Mouse (Mus musculus) liver, embryonic 14.5 days (tissue): ENCODE measurements around the gene Gbp2b. TPM values are rescaled to one million over a fixed set of nuclear protein-coding genes. Genes with fewer than 3 reads are reported as not detected.
"Not testable (repeated sequence)": the region's sequence is repeated elsewhere in the genome, so short reads cannot be mapped to it uniquely, and the experiment has no call there.

Experiments used
- ATAC-seq: fragments of 200-750 bp; cut with Nextera tagmentation; 2 replicates; pipeline ENCODE4 v1.8.0; 2017; ENCODE audit warnings: moderate number of reproducible peaks, mild to moderate bottlenecking, moderate library complexity; ENCODE audit not compliant: insufficient read depth
- DNase-seq, 3 experiments: peaks; one replicate each; pipeline ENCODE4 v3.0.0-alpha.2; 2012 to 2013; ENCODE audit warnings: low read depth in 3 of 3, low spot score in 3 of 3
- H3K27ac ChIP-seq: fragments of 300-500 bp; sonication (generic); 2 replicates; pipeline ENCODE4 v1.5.1; 2014; ENCODE audit warnings: moderate library complexity, mild to moderate bottlenecking, control low read depth, inconsistent platforms
- H3K27me3 ChIP-seq: fragments of 300-500 bp; sonication (generic); 2 replicates; pipeline ENCODE4 v1.6.1; 2014; ENCODE audit warnings: mild to moderate bottlenecking, low read length, moderate library complexity; ENCODE audit not compliant: control insufficient read depth, insufficient read depth
- H3K36me3 ChIP-seq: fragments of 300-500 bp; sonication (generic); replicated peaks from 2 replicates; pipeline ENCODE4 v1.6.1; 2014; ENCODE audit warnings: low read depth; ENCODE audit not compliant: control insufficient read depth, insufficient read depth
- H3K4me1 ChIP-seq, 2 experiments: fragments of 200-500 bp in 1 of 2; fragments of 300-500 bp in 1 of 2; sonication (generic) in 1 of 2; replicated peaks; 2 replicates each; pipeline ENCODE4 v1.6.1; 2012 to 2014; ENCODE audit warnings: antibody characterized with exemption in 1 of 2, inconsistent platforms in 1 of 2, low read length in 1 of 2; ENCODE audit not compliant: control insufficient read depth in 2 of 2, insufficient read depth in 2 of 2
- H3K4me2 ChIP-seq: fragments of 300-500 bp; sonication (generic); 2 replicates; pipeline ENCODE4 v1.6.1; 2014; ENCODE audit warnings: low read depth, mild to moderate bottlenecking, control low read depth, moderate library complexity
- H3K4me3 ChIP-seq, 2 experiments: fragments of 200-500 bp in 1 of 2; fragments of 300-500 bp in 1 of 2; sonication (generic) in 1 of 2; 2 replicates each; pipeline ENCODE4 v1.5.1; 2012 to 2014; ENCODE audit warnings: low read depth in 2 of 2, low read length in 2 of 2, mild to moderate bottlenecking in 2 of 2, control low read depth in 1 of 2, inconsistent platforms in 1 of 2, moderate library complexity in 1 of 2; ENCODE audit not compliant: insufficient read depth in 1 of 2
- H3K9ac ChIP-seq: fragments of 300-500 bp; sonication (generic); replicated peaks from 2 replicates; pipeline ENCODE4 v1.6.1; 2014; ENCODE audit warnings: mild to moderate bottlenecking, control low read depth, moderate library complexity
- H3K9me3 ChIP-seq: fragments of 300-500 bp; sonication (generic); 2 replicates; pipeline ENCODE4 v1.6.1; 2016; ENCODE audit warnings: low read length, mixed read lengths; ENCODE audit not compliant: control insufficient read depth
- CTCF ChIP-seq: IDR thresholded peaks from 2 replicates; pipeline ENCODE4 v1.5.1; 2016; ENCODE audit warnings: antibody characterized with exemption, low read depth, control low read depth
- EP300 ChIP-seq: IDR thresholded peaks from 2 replicates; pipeline ENCODE4 v1.6.1; 2016; ENCODE audit warnings: antibody characterized with exemption, low read depth
- WGBS: fragments of 180-500 bp; shearing (Covaris S2); extraction: QIAGEN DNeasy Blood & Tissue Kit; methylation state at CpG from one replicate; pipeline ENCODE4 v1.1.7; 2014; ENCODE audit not compliant: insufficient replicate concordance; 5-methylcytosine and 5-hydroxymethylcytosine counted together
- polyA plus RNA-seq, 2 experiments: library from polyadenylated mRNA; depleted of rRNA in 1 of 2; stranded (reverse) in 1 of 2; unstranded in 1 of 2; fragments of >200 nt; fragmentation: Nextera tagmentation in 1 of 2; extraction: Ambion mirVana in 1 of 2; gene quantifications; 2 replicates each; pipeline versions ENCODE4 v1.2.1 to v1.2.3; 2012 to 2014

Gbp2b gene
- polyA plus RNA-seq, 2 experiments, result 0.01 TPM; not detected in 1

- Histone ChIP-seq H3K9me3 (no peaks in the 10 kb centered on the region), H3K4me1 (peaks cover 0 to 3% of the 10 kb centered on the region in 2 experiments; a peak in 1 of 4 replicates), H3K36me3 (no peaks in the 10 kb centered on the region), H3K27ac (no peak within 1 kb of the TSS), H3K9ac (peak within 1 kb of the TSS; percentile 27; the same call in 1 of the 2 replicates), H3K4me3 (peak within 1 kb of the TSS; percentile 44 to 69), H3K4me2 (peak within 1 kb of the TSS; percentile 60), H3K27me3 (no peaks in the 10 kb centered on the region)
- 14% methylated on average over 3 of the region's 3 CpGs for WGBS
- TF ChIP-seq CTCF (no peak), EP300 (no peak)
- no peak for ATAC-seq
- no peak for DNase-seq
Observed at GRCm38 (mm10) chr3:142559632-142560228, 34.9 kb upstream of the Gbp2b start, which contains the start of gene Gbp3. Gbp3 (plus strand) TSS chr3:142560026.

- ATAC-seq (peak; percentile 68), DNase-seq (peak; percentile 50 to 52 (median 52))
- Histone ChIP-seq H3K4me3 (peak overlapping the region; percentile 44 to 69), H3K4me1 (peaks cover 0 to 3% of the 10 kb centered on the region in 2 experiments; a peak in 1 of 4 replicates), H3K4me2 (peak overlapping the region; percentile 60), H3K27me3 (no peaks in the 10 kb centered on the region), H3K36me3 (no peaks in the 10 kb centered on the region), H3K9me3 (no peaks in the 10 kb centered on the region), H3K27ac (no peak overlapping the region), H3K9ac (peak overlapping the region; percentile 27; the same call in 1 of the 2 replicates)
- TF ChIP-seq CTCF, result peak; percentile 96
- TF ChIP-seq EP300, result no peak
- WGBS, result 2% methylated on average over 12 of the region's 12 CpGs
Observed at GRCm38 (mm10) chr3:142560296-142560948, 34.2 kb upstream of the Gbp2b start.

DNA sequence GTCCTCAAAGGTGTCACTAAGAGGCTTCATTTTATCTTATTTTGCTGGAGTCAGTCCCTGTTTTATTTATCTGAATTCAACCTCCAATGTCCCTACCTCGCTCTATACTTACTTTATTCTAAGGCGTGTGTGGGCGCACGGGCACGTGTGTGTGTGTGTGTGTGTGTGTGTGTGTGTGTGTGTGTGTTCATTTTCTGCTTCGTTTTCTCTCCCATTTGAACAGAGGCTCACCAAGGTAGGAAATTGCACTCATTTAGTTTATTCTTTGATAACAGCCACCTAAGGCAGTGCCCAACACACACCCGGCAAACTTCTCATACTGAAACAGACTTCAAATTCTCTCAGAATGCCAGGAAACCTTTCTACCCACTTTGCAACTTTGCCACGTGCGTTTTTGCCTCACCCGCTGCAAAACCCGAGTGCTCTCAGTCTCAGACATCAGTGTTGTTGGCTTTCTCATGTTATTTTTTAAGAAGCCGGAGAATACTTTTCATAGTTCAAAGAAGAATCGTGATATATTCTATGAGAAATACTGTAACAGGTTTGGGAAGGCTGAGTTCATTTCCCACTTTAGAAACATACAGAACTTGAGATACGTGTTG, 33.5 kb upstream of the Gbp2b start:
- Histone ChIP-seq H3K27me3 (no peaks in the 10 kb centered on the region), H3K27ac (no peak overlapping the region), H3K4me2 (peak overlapping the region; percentile 60; the same call in 1 of the 2 replicates), H3K4me1 (peaks cover 0 to 3% of the 10 kb centered on the region in 2 experiments; a peak in 1 of 4 replicates), H3K4me3 (no peak overlapping the region), H3K36me3 (no peaks in the 10 kb centered on the region), H3K9me3 (no peaks in the 10 kb centered on the region), H3K9ac (no peak overlapping the region)
- TF ChIP-seq CTCF (no peak), EP300 (no peak)
- no peak for DNase-seq
- WGBS, result 66% methylated on average over 14 of the region's 14 CpGs
- ATAC-seq, result no peak

GRCm38 (mm10) chr3:142561666-142562065, 33.0 kb upstream of the Gbp2b start:
- no peak for TF ChIP-seq EP300
- TF ChIP-seq CTCF, result no peak
- peaks cover 0 to 3% of the 10 kb centered on the region in 2 experiments; a peak in 1 of 4 replicates for H3K4me1 ChIP-seq
- no peak overlapping the region for H3K27ac ChIP-seq
- no peak for DNase-seq
- WGBS, result 59% methylated on average over 7 of the region's 7 CpGs
- no peak overlapping the region for H3K4me3 ChIP-seq
- no peak for ATAC-seq
- no peak overlapping the region for H3K4me2 ChIP-seq
- H3K9ac ChIP-seq, result no peak overlapping the region
- H3K27me3 ChIP-seq, result no peaks in the 10 kb centered on the region
- H3K36me3 ChIP-seq, result no peaks in the 10 kb centered on the region
- no peaks in the 10 kb centered on the region for H3K9me3 ChIP-seq

DNA sequence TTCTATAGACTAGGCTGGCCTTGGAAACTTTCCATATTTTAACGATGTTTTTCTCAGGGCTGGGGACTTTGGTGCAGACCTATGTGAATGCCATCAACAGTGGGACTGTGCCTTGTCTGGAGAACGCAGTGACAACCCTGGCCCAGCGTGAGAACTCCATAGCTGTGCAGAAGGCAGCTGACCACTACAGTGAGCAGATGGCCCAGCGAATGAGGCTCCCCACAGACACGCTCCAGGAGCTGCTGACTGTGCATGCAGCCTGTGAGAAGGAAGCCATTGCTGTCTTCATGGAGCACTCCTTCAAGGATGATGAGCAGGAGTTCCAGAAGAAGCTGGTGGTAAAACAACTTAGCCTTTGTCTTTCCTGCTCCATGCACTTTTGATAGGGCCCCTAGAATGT, 27.2 kb upstream of the Gbp2b start:
- not testable (repeated sequence) for H3K9me3 ChIP-seq, H3K36me3 ChIP-seq
- WGBS, result 51% methylated on average over 5 of the region's 5 CpGs

More for the DNA sequence above, 27.2 kb upstream of the Gbp2b start:
- not testable (repeated sequence) for H3K27me3 ChIP-seq, H3K4me1 ChIP-seq, H3K27ac ChIP-seq, ATAC-seq, H3K4me2 ChIP-seq, H3K9ac ChIP-seq, DNase-seq, H3K4me3 ChIP-seq
